Mouse (Mus musculus) right cerebral cortex, postnatal 10 days (tissue): ENCODE data around the gene Sema5a.
A peak's percentile ranks its signal among the peaks of the same experiment; 100 is the strongest.

Source experiments
- DNase-seq, 2 experiments: peaks; one replicate each; pipeline ENCODE4 v3.0.0; 2021; ENCODE audit warnings: low spot score in 2 of 2

Sema5a gene

DNA sequence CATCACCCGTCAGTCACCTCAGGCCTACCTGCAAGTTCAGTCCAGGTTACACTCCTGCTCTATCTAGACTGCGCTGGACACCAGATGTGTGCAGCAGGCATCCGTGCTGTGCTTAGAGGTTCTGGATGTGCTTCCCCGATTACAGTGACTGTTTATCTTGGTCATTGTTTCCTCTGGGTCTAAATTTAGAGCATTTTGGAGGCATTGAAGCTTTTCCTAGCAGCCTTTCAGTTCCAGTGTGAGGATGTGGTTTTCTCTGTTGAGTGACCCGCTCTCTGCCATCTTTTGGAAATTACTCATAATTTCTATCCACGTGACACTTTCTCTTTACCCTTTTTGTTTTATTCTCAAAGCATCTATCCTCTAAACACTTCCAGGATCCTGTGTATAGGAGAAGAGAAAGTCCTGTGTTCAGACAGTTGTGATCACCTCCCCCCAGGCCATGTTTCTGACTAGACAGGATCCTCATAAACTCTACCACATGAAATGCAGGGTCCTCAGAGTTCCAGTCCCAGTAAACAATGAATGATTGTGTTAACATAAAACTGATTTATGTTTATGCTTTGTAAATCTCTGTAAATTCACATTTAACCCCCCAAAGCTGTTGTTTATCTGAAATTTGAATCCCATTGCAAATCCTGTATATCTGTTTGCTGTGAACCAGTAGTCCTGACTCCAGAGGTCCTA, 62.1 kb downstream of the Sema5a start:
- no peak for DNase-seq

DNA sequence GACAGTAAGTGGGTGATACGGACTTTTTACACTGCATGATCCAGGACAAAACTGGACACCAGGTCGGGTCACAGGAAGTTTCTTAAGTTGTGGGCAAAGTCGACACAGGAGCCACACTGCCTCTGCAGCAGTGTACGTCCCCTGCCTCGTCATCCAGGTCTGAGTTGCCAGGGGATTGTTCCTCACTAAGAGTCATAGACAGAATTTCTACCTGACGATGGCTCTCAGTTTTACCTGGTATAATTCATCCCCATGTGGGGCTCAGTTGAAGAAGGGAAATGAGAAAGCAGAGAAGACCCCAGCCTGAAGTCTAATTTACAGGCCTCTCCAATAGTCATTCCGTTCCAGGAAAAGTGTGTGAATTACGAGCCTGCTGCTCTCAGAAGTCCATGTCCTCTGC, 66.2 kb downstream of the Sema5a start:
- DNase-seq = no peak

DNA sequence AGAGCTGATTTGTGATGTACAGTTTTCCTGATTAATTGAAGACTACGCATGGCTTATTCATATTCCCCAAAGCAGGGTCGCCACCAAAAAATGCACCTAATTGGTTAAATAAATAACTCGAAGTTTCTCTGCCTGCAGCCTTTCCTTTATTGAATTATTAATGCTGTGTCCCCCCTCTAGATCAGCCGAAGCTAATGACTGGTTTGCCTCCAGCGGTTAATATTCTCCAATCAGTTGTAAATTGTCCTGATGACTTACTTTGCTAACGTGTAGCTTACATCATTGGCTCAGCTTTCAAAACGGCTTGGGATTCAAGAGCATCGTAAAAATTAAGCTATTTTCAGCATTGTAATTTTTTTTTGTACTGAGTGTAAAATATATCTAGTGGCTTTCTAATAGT, 66.7 kb downstream of the Sema5a start:
- no peak for DNase-seq

DNA sequence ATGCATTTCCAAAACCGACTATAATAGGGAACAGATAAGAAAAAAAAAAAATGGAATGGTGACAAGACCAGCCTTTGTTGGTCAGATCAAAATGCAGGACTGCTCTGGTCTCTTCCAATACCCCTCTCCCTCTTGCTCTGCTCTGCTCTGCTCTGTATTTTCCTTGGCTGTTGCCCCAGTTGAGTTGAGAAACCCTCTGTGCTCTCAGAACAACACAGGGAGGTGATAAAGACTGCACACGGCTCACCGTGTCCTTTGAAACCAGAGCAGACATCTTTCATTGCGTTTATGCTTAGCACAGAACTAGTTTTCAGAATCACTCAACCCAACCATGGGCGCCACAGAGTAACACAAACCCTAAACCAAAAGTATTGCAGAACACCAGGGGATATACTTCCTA, 72.5 kb downstream of the Sema5a start:
- no peak for DNase-seq

DNA sequence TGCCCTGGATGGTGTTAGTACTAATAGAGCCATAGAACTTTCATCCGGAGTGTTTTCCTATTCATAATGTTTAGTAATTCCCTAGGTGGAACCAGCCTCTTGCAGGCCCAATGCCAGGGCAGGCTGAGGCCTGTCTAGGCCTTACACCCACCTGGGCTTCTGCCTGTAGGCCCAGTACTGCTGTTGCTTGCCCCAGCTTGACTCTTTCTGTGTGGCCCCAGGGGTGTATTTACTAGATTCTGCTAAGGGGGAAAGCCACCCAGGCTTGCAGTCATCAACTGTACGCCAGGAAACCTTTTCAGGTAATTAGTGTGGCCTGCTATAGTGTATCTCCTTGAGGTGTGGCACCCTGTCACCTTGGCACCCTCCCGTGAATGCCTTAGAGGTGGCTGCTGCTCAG, 76.1 kb downstream of the Sema5a start:
- no peak for DNase-seq

DNA sequence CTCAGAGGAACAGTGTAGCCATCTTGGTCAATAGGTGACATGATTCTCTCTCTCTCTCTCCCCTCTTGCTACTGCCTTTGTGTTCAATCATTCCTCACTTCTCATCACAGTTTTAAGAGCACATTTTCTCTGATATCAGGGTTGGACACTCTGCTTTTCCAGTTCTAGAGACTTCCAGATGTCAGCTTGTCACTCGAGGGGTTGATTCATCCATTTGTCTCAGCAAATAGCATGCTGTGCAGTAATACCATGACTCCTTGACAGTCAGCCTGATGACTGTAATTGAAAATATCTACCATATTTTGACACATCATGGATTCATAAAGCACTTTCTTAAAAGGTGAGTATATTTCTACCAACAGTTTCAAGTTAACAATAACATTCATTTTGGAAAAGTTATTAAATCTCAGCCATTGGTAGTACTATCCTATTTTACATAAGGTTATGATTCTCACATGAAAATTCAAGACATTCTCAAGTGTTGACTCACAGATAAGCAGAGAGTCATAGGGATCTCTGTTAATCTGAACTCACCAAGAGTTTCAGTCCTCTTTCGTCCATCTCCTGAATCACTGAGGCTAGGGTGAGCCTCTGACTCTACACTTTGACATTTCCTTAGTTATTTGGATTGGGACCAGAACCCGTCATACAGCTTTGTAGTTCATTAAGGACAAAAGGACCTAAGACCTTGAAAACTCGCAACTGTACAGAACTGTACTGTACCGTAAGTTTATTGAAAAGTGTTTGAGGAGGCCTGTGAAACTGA, 78.0 kb downstream of the Sema5a start:
- DNase-seq = no peak

DNA sequence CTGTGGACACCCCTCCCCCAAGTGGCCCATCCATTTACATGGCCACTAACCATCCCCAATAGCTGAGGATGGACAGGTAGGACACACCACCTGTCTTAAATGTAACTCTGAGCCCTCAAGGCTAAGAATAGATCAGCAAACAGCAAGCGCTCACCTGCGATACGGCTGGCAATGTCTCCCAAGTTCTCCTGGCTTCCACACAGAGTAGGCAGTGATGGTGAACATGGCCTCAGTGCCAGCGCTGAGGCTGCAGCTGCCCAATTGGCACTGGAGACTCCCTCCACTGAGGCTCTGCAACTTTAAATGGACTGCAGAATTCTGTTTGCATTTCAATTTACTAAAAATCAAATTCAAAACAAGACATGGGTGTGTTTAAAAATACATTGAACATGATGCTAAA, 78.6 kb downstream of the Sema5a start:
- peak; percentile 32 to 34 for DNase-seq

DNA sequence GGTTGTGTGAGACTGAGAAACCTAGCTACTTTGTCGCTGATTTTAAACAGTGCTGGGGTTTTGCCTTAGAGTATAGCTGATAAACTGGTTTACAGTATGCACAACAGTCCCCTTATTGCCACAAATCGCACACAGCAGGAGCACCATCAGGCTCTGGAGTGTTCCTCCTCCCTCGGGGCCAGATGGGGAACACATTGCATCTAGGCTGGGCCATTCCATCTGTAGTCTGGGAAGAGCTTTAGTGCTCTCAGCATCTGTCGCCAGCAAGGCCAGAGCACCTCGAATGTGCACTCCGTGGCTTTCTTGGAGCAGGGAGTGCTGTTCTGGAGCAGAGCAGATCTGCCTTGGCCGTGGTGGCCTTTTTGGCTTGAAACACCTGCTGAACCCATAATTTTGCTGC, 79.5 kb downstream of the Sema5a start:
- peak; percentile 36 to 37 for DNase-seq

DNA sequence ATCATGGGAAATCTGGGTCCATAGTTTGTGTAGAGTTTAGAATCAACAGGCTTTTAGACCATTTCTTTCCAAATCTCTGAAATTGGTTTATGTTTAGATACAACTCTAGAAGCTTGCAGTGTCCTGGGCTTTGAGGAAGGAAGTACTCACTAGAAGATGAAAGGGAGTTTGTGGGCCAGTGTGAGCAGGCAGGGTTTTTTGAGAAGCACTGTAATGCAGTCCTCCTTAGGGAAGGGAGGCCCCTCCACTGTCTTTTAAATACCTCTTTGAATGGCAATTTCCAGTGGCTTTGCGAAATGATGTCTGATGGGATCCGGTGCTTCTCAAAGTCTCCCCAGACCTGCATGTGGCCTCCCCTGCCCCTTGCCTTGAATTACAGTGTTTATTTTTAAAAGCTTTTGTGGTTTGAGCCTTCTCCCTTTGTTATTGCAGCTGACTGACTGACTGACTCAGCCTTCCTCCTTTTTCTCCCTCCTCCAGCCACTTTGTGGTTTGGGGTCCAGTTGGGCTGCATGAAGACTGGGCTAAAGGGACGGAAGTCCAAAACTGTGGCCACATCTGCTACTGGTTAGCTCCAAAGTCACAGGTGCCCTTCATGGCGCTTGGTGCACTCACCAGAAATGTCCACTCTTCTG, 83.9 kb downstream of the Sema5a start:
- no peak for DNase-seq

DNA sequence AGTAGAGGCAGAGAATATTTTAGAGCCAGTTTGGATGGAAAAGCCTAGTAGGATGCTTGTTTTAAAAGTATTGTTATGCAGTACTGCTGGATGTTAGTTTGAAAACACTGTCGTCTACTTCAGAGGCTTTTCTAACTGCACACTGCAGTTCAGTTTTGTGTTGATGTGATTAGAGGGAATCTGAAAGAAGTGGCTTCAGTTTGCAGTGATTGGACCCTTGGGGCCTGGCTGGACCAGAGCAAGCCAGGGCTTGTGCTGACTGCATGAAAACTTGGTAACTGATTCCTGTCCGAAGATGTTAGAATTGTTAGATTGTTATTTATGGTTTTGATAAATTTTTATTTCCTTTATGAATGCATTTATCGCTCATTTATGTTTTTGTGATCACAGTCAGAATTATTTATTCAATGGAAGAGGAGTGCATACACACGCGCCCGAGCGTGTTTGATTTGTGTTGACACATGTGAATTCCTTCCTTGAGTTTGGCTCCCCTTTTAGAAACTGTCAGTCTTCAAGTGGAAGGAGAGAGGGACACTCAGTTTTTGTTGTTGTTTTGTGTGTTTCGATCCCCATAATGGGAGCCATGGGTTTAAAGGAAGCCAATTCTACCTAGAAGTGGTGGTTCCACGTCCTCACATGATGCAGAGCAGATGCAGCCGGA, 85.2 kb downstream of the Sema5a start:
- no peak for DNase-seq

DNA sequence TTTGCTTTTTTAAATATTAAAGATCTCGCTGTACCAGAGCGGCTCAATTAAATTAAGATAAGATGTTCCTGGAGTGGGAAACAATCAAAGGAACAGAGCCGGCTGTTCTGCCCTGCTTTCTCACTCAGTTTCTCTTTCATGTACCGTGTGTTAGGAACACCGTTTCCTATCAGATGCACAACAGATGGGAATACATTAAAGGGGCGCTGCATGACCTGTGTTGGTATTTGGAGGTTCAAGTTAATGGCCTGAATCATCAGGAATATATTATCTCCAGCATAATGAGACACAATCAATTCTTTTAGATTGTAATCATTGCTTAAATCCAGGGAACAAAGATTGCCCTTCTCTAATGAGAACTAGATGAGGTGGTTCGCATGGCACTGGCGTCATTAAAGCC, 85.8 kb downstream of the Sema5a start:
- no peak for DNase-seq

DNA sequence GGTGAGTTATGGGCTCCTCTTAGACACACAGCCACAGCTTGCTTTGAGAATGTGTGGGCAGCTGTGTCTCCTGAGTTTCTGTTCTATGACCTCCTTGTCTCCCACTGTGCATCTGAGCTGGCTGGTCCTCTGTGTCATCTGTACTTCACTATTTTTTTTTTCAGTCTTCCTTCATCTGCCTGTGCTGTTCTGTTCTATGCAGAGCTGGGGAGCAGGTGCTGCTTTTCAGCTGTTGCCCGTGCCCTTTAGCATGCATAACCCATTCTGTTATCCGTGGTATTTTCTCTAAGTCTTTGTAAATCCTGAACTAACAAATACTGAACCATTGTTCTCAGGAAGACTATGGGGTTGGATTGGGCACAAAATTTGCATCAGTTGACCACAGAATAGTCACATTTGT, 86.4 kb downstream of the Sema5a start:
- no peak for DNase-seq

DNA sequence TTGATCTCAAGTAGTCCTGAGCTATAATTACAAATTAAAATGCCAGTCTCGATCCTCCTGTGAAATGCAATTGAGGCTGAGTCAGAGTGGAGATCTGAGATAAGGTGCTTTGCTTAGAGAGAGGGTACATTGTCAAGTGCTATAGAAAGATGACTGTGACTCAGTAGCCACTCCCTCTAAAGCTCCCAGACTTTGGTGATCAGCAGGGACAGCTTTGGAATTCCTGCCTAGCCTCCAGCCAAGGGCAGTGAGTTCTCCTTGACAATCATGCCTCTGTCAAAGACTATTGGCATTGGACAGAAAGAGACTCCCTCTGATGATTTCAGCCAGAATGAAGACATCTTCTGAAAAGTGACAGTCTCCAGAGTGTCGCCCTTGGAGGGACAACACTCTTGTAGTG, 88.8 kb downstream of the Sema5a start:
- DNase-seq = no peak

DNA sequence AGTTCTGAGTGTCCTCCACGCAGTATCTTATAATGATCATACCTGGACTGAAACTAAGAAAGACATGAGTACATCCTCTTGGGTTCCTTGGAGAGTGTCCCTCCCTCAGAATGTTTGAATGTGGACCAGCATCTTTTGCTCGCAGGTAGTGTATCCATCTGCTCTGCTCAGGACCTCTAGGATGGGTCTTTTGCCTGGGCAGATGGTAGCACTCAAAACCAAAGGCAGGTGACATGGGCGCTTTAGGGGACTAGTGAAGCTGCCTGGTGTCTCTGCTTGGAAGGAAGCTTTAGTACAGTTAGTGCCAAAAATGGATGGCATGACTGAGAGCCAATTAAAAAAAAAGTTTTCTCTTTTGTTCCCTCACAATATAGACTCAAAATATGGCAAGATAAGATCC, 93.2 kb downstream of the Sema5a start:
- no peak for DNase-seq

DNA sequence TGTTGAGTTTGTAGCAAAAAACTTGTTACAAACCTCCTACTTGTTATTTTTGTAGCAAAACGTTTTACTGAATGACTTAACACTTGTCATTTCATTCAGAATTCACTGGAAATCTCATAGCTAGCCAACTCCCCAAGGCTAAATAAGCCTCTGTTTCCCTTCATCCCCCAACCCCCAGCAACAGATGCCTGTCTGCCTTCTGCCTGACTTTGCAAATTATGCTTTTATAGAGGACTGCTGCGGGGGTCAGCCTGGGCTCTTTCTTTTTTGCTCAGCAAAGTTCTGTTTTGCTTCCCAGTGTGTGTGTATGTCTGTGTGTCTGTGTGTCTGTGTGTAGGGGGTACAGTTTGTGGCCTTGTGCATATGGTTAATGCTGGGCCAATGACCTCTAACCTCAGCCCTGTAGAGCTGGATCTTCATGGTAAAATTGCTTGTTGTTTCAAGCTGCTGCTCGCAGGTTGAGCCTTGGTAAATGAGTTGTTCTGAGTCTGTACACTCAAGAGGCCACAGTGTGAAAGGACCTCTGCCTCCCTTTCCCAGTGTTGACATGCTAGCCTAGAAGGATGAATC, 94.2 kb downstream of the Sema5a start:
- no peak for DNase-seq

DNA sequence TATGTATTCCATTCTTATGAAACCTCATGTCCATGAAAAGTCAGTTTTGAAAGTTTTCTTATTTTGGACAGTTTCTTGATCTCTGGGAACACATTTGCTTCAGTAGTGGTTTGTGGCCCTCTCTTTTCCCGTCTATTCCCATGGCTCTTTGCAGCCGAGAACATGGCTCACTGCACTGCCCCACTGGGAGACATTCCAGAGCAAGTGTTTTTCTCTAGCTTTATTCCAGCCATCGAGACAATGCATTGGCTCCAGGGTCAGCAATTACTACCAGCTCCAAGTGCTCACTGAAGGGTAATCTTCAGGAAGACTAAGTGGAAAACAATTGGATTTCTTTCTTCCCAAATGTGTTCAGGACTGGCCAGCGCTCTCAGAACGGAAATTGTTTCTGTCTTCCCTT, 94.8 kb downstream of the Sema5a start:
- no peak for DNase-seq

DNA sequence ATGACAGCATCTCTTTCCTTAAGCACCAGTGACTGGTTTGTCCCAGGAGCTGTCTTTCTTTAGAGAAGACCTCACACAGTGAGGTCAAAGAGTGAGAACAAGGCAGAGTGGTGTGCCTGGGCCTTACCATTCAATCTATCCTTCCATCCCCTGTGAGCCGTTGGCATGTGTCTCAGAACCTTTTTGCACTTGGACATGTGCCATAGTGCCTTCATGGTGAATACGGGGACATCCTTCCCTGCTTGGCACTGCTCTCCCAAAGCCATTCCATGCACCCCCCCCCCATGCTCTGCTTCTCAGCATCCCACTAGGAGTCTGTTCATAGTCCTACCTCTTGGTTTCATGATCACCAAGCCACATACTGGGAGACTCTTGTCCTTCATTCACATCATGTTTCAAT, 96.8 kb downstream of the Sema5a start:
- DNase-seq = no peak

DNA sequence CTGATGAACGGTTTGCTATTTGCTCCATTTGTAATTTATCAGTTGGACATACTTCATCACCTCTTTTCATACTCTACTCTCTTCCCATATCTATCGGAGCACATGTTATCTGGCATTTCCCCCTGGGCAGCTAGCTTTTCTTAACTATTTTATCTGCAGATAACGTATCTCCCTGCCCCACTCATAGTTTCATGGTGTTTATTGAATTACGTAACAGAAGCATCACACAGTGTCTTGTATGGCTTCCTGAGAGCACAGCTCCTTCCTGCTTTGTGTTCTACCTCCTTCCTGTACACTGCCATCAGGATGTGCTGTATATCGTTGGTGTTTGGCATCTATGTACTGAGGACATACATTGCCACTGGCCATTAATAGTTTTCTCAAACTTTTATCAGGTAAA, 98.9 kb downstream of the Sema5a start:
- DNase-seq = no peak

DNA sequence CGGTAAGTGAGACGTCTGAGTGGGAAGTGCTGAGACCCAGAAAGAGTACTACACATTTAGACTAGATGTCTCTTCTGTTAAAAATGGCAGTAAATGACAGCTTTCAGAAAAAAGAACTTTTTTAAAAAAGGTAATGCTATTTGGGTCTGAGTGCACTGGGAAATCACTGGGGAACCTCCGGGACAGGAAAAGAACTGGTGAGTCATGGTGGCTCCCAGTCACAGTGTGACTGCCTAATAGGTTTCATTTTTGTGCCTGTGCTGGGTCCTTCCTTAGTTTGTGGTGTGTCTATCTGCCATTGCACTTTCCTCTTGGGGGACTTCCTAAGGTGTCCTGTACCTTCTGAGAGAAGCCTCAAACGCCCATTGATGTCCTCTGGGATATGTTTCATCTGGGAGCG, 102.7 kb downstream of the Sema5a start:
- DNase-seq = no peak

DNA sequence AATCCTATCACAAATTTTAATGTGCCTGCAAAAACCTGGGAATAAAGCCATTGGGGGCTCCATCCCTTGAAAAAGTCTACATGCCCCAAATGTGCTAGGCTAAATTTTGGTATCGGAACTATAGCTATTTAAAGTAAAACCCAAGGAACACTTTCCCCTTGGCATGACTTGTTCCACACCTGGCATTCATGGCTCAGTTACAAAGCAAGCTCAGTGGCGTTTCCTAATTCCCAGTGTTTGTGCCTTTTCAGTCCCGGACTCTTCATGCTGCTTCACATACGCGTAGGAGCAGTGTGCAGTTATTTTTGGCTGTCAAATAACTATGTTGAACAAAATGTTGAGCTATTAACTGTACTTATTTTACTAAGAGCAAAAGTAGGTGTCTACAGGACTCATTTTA, 104.7 kb downstream of the Sema5a start:
- DNase-seq = no peak

DNA sequence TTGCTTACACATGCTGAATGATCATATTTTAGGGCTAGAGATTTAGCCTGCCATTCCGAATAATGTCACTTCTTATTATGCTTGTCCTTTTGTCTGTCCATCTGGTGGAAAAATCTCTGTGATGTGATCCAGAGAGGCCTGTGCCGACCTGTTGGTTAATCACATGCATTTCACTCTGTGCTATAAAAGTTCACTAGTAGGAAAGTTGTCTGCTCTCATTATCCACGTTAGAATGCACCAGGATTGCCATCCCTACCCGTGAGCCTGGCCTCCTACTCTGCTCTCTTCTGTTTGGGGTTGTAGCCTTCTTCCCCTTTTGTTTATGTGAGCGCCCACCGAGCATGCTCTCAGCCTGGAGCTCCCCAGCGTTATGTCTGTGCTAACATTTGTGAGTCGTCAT, 108.4 kb downstream of the Sema5a start:
- DNase-seq = no peak

DNA sequence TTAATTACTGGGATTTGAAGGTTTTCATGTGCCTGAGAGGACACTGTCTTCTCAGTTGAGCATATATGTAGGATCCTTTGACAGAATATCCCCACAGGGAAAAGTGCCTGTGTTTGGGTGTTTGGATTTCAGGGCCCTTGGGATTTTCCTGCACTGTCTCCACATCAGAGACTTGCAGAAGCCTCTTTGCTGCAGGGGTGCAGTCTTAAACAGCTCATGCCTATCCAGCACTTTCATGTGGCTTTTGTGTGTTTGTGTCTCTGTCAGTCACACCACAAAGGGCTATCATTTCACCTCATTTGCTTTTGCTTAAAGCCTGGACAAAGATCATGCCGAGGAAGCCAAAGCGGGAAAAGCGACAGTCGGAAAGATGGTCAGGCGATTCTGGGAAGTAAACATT, 108.9 kb downstream of the Sema5a start:
- no peak for DNase-seq
